Mouse (Mus musculus) liver, embryonic 15.5 days (tissue): Measurements from ENCODE around the gene 4930579F01Rik. TPM values are rescaled to one million over a fixed set of nuclear protein-coding genes. Genes with fewer than 3 reads are reported as not detected.

Source experiments
- ATAC-seq: fragments of 200-750 bp; cut with Nextera tagmentation; 2 replicates; pipeline ENCODE4 v1.8.0; 2017; ENCODE audit warnings: moderate number of reproducible peaks, mild to moderate bottlenecking, moderate library complexity; ENCODE audit not compliant: insufficient read depth
- H3K27ac ChIP-seq: fragments of 300-500 bp; sonication (generic); replicated peaks from 2 replicates; pipeline ENCODE4 v1.5.1; 2015; ENCODE audit warnings: mild to moderate bottlenecking, inconsistent platforms
- H3K27me3 ChIP-seq: fragments of 300-500 bp; sonication (generic); 2 replicates; pipeline ENCODE4 v1.6.1; 2015; ENCODE audit warnings: mild to moderate bottlenecking, inconsistent platforms
- H3K36me3 ChIP-seq: fragments of 300-500 bp; sonication (generic); replicated peaks from 2 replicates; pipeline ENCODE4 v1.6.1; 2015; ENCODE audit warnings: moderate library complexity, mild to moderate bottlenecking, inconsistent platforms
- H3K4me1 ChIP-seq: fragments of 300-500 bp; sonication (generic); replicated peaks from 2 replicates; pipeline ENCODE4 v1.6.1; 2015; ENCODE audit warnings: inconsistent platforms
- H3K4me2 ChIP-seq: fragments of 300-500 bp; sonication (generic); 2 replicates; pipeline ENCODE4 v1.6.1; 2015; ENCODE audit warnings: moderate library complexity, mild to moderate bottlenecking, inconsistent platforms
- H3K4me3 ChIP-seq: fragments of 300-500 bp; sonication (generic); replicated peaks from 2 replicates; pipeline ENCODE4 v1.5.1; 2015; ENCODE audit warnings: mild to moderate bottlenecking, inconsistent platforms
- H3K9ac ChIP-seq: fragments of 300-500 bp; sonication (generic); 2 replicates; pipeline ENCODE4 v1.6.1; 2015; ENCODE audit warnings: moderate library complexity, mild to moderate bottlenecking, inconsistent platforms
- H3K9me3 ChIP-seq: fragments of 300-500 bp; sonication (generic); replicated peaks from 2 replicates; pipeline ENCODE4 v1.6.1; 2016; ENCODE audit warnings: inconsistent platforms
- WGBS: fragments of 180-500 bp; shearing (Covaris S2); methylation state at CpG from one replicate; pipeline ENCODE4 v1.1.7; 2015; ENCODE audit warnings: mixed read lengths; ENCODE audit not compliant: insufficient replicate concordance; 5-methylcytosine and 5-hydroxymethylcytosine counted together
- polyA plus RNA-seq: library from polyadenylated mRNA; unstranded; fragments of >200 nt; fragmentation: Nextera tagmentation; extraction: Ambion mirVana; gene quantifications from 2 replicates; pipeline ENCODE4 v1.2.1, GENCODE M21; 2015

4930579F01Rik gene
- polyA plus RNA-seq, 1 experiment from 2014 or later: not detected

GRCm38 (mm10) chr3:138185995-138186930 lies 7.4 kb downstream of the 4930579F01Rik start:
- 81% methylated on average over 26 of the region's 26 CpGs for WGBS
- Histone ChIP-seq H3K9me3 (no peaks in the 10 kb centered on the region), H3K4me2 (no peak overlapping the region), H3K27me3 (no peaks in the 10 kb centered on the region), H3K27ac (no peak overlapping the region), H3K4me3 (no peak overlapping the region), H3K36me3 (no peaks in the 10 kb centered on the region), H3K9ac (no peak overlapping the region), H3K4me1 (no peaks in the 10 kb centered on the region)
- ATAC-seq: no peak

GRCm38 (mm10) chr3:138185290-138185689 lies 8.3 kb downstream of the 4930579F01Rik start:
- Histone ChIP-seq H3K27me3 (no peaks in the 10 kb centered on the region), H3K4me1 (no peaks in the 10 kb centered on the region), H3K4me2 (no peak overlapping the region), H3K4me3 (no peak overlapping the region), H3K27ac (no peak overlapping the region), H3K9me3 (no peaks in the 10 kb centered on the region), H3K36me3 (no peaks in the 10 kb centered on the region), H3K9ac (no peak overlapping the region)
- WGBS: 46% methylated on average over 4 of the region's 4 CpGs
- no peak for ATAC-seq

GRCm38 (mm10) chr3:138183371-138183770 lies 10.3 kb downstream of the 4930579F01Rik start:
- WGBS: 69% methylated on average over 7 of the region's 7 CpGs
- Histone ChIP-seq H3K4me1 (no peaks in the 10 kb centered on the region), H3K27me3 (no peaks in the 10 kb centered on the region), H3K36me3 (no peaks in the 10 kb centered on the region), H3K9ac (no peak overlapping the region), H3K4me2 (no peak overlapping the region), H3K9me3 (no peaks in the 10 kb centered on the region), H3K27ac (no peak overlapping the region), H3K4me3 (no peak overlapping the region)
- no peak for ATAC-seq

- H3K27me3 ChIP-seq: no peaks in the 10 kb centered on the region
- H3K27ac ChIP-seq: no peak overlapping the region
- no peaks in the 10 kb centered on the region for H3K36me3 ChIP-seq
- ATAC-seq: no peak
- H3K9me3 ChIP-seq: no peaks in the 10 kb centered on the region
- H3K4me1 ChIP-seq: no peaks in the 10 kb centered on the region
- no peak overlapping the region for H3K4me3 ChIP-seq
- WGBS: 54% methylated on average over 2 of the region's 2 CpGs
- no peak overlapping the region for H3K4me2 ChIP-seq
- no peak overlapping the region for H3K9ac ChIP-seq
These were observed 11.6 kb downstream of the 4930579F01Rik start for GRCm38 (mm10) chr3:138182019-138182418.

GRCm38 (mm10) chr3:138175551-138175950 lies 18.1 kb downstream of the 4930579F01Rik start:
- Histone ChIP-seq H3K4me2 (no peak overlapping the region), H3K9ac (no peak overlapping the region), H3K9me3 (no peaks in the 10 kb centered on the region), H3K4me3 (no peak overlapping the region), H3K27ac (no peak overlapping the region), H3K27me3 (no peaks in the 10 kb centered on the region), H3K4me1 (no peaks in the 10 kb centered on the region), H3K36me3 (no peaks in the 10 kb centered on the region)
- ATAC-seq: no peak
- 81% methylated on average over 6 of the region's 6 CpGs for WGBS

- no peak overlapping the region for H3K4me2 ChIP-seq
- no peaks in the 10 kb centered on the region for H3K4me1 ChIP-seq
- WGBS: 71% methylated on average over 10 of the region's 10 CpGs
- no peak for ATAC-seq
- no peaks in the 10 kb centered on the region for H3K27me3 ChIP-seq
- no peaks in the 10 kb centered on the region for H3K36me3 ChIP-seq
- no peak overlapping the region for H3K27ac ChIP-seq
- H3K9me3 ChIP-seq: no peaks in the 10 kb centered on the region
- H3K4me3 ChIP-seq: no peak overlapping the region
- no peak overlapping the region for H3K9ac ChIP-seq
These were observed 20.3 kb downstream of the 4930579F01Rik start for GRCm38 (mm10) chr3:138173291-138173690.

GRCm38 (mm10) chr3:138162553-138163183 lies 31.0 kb downstream of the 4930579F01Rik start:
- 49% methylated on average over 4 of the region's 4 CpGs for WGBS
- no peak overlapping the region for H3K4me2 ChIP-seq
- no peak overlapping the region for H3K27ac ChIP-seq
- no peaks in the 10 kb centered on the region for H3K27me3 ChIP-seq
- H3K4me3 ChIP-seq: no peak overlapping the region
- no peak overlapping the region for H3K9ac ChIP-seq
- no peaks in the 10 kb centered on the region for H3K9me3 ChIP-seq
- ATAC-seq: no peak
- 0 out of 2 replicates have a peak, but pooled peaks cover 3% of the 10 kb centered on the region for H3K36me3 ChIP-seq
- no peaks in the 10 kb centered on the region for H3K4me1 ChIP-seq

- Histone ChIP-seq H3K36me3 (peaks cover 10% of the 10 kb centered on the region; the same call in 1 of the 2 replicates), H3K4me1 (no peaks in the 10 kb centered on the region), H3K9me3 (no peaks in the 10 kb centered on the region), H3K4me3 (no peak overlapping the region), H3K4me2 (no peak overlapping the region), H3K9ac (no peak overlapping the region), H3K27ac (no peak overlapping the region), H3K27me3 (no peaks in the 10 kb centered on the region)
- no peak for ATAC-seq
- WGBS: 77% methylated on average over 10 of the region's 10 CpGs
These were observed 32.0 kb downstream of the 4930579F01Rik start for GRCm38 (mm10) chr3:138161623-138162022.

GRCm38 (mm10) chr3:138156651-138157050 lies 37.0 kb downstream of the 4930579F01Rik start:
- Histone ChIP-seq H3K27me3 (no peaks in the 10 kb centered on the region), H3K4me1 (no peaks in the 10 kb centered on the region), H3K4me3 (no peak overlapping the region), H3K36me3 (peaks cover 15% of the 10 kb centered on the region; the same call in 1 of the 2 replicates), H3K4me2 (no peak overlapping the region), H3K9me3 (no peaks in the 10 kb centered on the region), H3K27ac (no peak overlapping the region), H3K9ac (no peak overlapping the region)
- no peak for ATAC-seq
- WGBS: 78% methylated on average over 10 of the region's 10 CpGs

- H3K9ac ChIP-seq: no peak overlapping the region
- no peak for ATAC-seq
- H3K27me3 ChIP-seq: no peaks in the 10 kb centered on the region
- WGBS: 64% methylated on average over 4 of the region's 4 CpGs
- H3K4me1 ChIP-seq: no peaks in the 10 kb centered on the region
- H3K4me2 ChIP-seq: no peak overlapping the region
- H3K4me3 ChIP-seq: no peak overlapping the region
- H3K36me3 ChIP-seq: peaks cover 18% of the 10 kb centered on the region; the same call in 1 of the 2 replicates
- no peaks in the 10 kb centered on the region for H3K9me3 ChIP-seq
- H3K27ac ChIP-seq: no peak overlapping the region
These were observed 38.6 kb downstream of the 4930579F01Rik start for GRCm38 (mm10) chr3:138155062-138155461.

GRCm38 (mm10) chr3:138148811-138149210 lies 44.8 kb downstream of the 4930579F01Rik start:
- Histone ChIP-seq H3K4me3 (no peak overlapping the region), H3K9me3 (no peaks in the 10 kb centered on the region), H3K4me2 (no peak overlapping the region), H3K36me3 (peaks cover 23% of the 10 kb centered on the region), H3K27me3 (no peaks in the 10 kb centered on the region), H3K27ac (no peak overlapping the region), H3K4me1 (0 out of 2 replicates have a peak, but pooled peaks cover 2% of the 10 kb centered on the region), H3K9ac (no peak overlapping the region)
- no peak for ATAC-seq
- WGBS: 70% methylated on average over 2 of the region's 2 CpGs
